Comparison of ENCODE assay signal across 16 mouse cellular contexts in genomic region chr1:178855974-178856373, GRCm38 (mm10).
DNase-seq lines count a peak whose midpoint lies in the region; ATAC-seq lines count a peak whose summit lies in the region.
"Had no signal": no experiment of that assay in that cellular context is flagged by ENCODE, and none has a peak within 500 bp of the region (broad histone marks: within the 10 kb centered on the region; RNA-seq: fewer than 3 reads in every experiment).

No protein-coding gene starts in this region.

- H3K4me1 ChIP-seq in heart, embryonic 10.5 days: peaks cover 19% of the 10 kb centered on the region
- H3K4me1 ChIP-seq in forebrain, embryonic 10.5 days: peaks cover 25% of the 10 kb centered on the region
- H3K4me1 ChIP-seq in hindbrain, embryonic 13.5 days (replicated peaks): peaks cover 25% of the 10 kb centered on the region
- H3K4me1 ChIP-seq in midbrain, embryonic 16.5 days (ENCODE audit: control insufficient read depth, insufficient read depth, low read length): peaks cover 5% of the 10 kb centered on the region; the same call in 1 of the 2 replicates

- DNase-seq in heart, embryonic 10.5 days (ENCODE audit: low spot score): no peak
- no peak for DNase-seq in heart, postnatal 25 days (ENCODE audit: low spot score)
- DNase-seq in forebrain, embryonic 10.5 days (ENCODE audit: extremely low spot score, low spot score): peak; percentile 25
- no peak for DNase-seq in kidney, postnatal 10 days
- DNase-seq in layer of hippocampus, adult 11-12 months (ENCODE audit: low spot score): no peak
- no peak for DNase-seq in cerebellum, adult 11 months
- DNase-seq: heart, adult 18-20 months; heart, postnatal 4 days; layer of hippocampus, postnatal 36 days; lung, adult 18-20 months; thymus, postnatal 4 days had no signal

- H3K27me3 ChIP-seq in heart, embryonic 10.5 days (ENCODE audit: insufficient read depth, poor library complexity, severe bottlenecking): no peaks in the 10 kb centered on the region
- H3K27me3 ChIP-seq in forebrain, embryonic 10.5 days (ENCODE audit: poor library complexity, severe bottlenecking): 0 out of 2 replicates have a peak, but pooled peaks cover 4% of the 10 kb centered on the region
- H3K27me3 ChIP-seq in hindbrain, embryonic 13.5 days: no peaks in the 10 kb centered on the region
- H3K27me3 ChIP-seq in midbrain, embryonic 16.5 days (ENCODE audit: control insufficient read depth, insufficient read depth, low read depth, low read length): no peaks in the 10 kb centered on the region
- H3K27me3 ChIP-seq: kidney, embryonic 15.5 days had no signal

- no peak overlapping the region for H3K4me3 ChIP-seq in heart, embryonic 10.5 days
- H3K4me3 ChIP-seq in forebrain, embryonic 10.5 days: no peak overlapping the region
- no peak overlapping the region for H3K4me3 ChIP-seq in hindbrain, embryonic 13.5 days
- no peak overlapping the region for H3K4me3 ChIP-seq in midbrain, embryonic 16.5 days (ENCODE audit: low read depth, low read length)
- H3K4me3 ChIP-seq: kidney, embryonic 15.5 days had no signal

- 0 out of 2 replicates have a peak overlapping the region, but pooled peaks have one; percentile 29 for H3K27ac ChIP-seq in heart, embryonic 10.5 days
- peak overlapping the region; percentile 70 for H3K27ac ChIP-seq in forebrain, embryonic 10.5 days
- peak overlapping the region; percentile 62 for H3K27ac ChIP-seq in hindbrain, embryonic 13.5 days
- H3K27ac ChIP-seq in midbrain, embryonic 16.5 days (ENCODE audit: low read length): peak overlapping the region; percentile 44
- H3K27ac ChIP-seq: kidney, embryonic 15.5 days; stomach, postnatal 0 days had no signal

- intact Hi-C loops in heart, postnatal 25 days (cut with DNase I): no loop called here

- no peak overlapping the region for H3K9ac ChIP-seq in hindbrain, embryonic 13.5 days
- no peak overlapping the region for H3K9ac ChIP-seq in midbrain, embryonic 16.5 days (ENCODE audit: low read depth, low read length)
- H3K9ac ChIP-seq: kidney, embryonic 15.5 days had no signal

- H3K36me3 ChIP-seq in heart, embryonic 10.5 days: no peaks in the 10 kb centered on the region
- H3K36me3 ChIP-seq in forebrain, embryonic 10.5 days (replicated peaks): no peaks in the 10 kb centered on the region
- no peaks in the 10 kb centered on the region for H3K36me3 ChIP-seq in hindbrain, embryonic 13.5 days
- no peaks in the 10 kb centered on the region for H3K36me3 ChIP-seq in midbrain, embryonic 16.5 days (ENCODE audit: control insufficient read depth, insufficient read depth, low read length)
- H3K36me3 ChIP-seq: G1E had no signal

- WGBS in heart, embryonic 10.5 days: 69% methylated on average over 6 of the region's 6 CpGs
- WGBS in forebrain, embryonic 10.5 days: 53% methylated on average over 6 of the region's 6 CpGs
- WGBS in hindbrain, embryonic 13.5 days: 38% methylated on average over 6 of the region's 6 CpGs
- WGBS in midbrain, embryonic 16.5 days: 31% methylated on average over 6 of the region's 6 CpGs

- no peak overlapping the region for H3K4me2 ChIP-seq in hindbrain, embryonic 13.5 days
- no peak overlapping the region for H3K4me2 ChIP-seq in midbrain, embryonic 16.5 days (ENCODE audit: low read length)
- H3K4me2 ChIP-seq: kidney, embryonic 15.5 days had no signal

- no peaks in the 10 kb centered on the region for H3K9me3 ChIP-seq in heart, embryonic 10.5 days
- H3K9me3 ChIP-seq in forebrain, embryonic 10.5 days: no peaks in the 10 kb centered on the region
- no peaks in the 10 kb centered on the region for H3K9me3 ChIP-seq in hindbrain, embryonic 13.5 days
- H3K9me3 ChIP-seq in midbrain, embryonic 16.5 days (replicated peaks; ENCODE audit: control insufficient read depth, low read length, poor library complexity, severe bottlenecking): no peaks in the 10 kb centered on the region
- H3K9me3 ChIP-seq: G1E; kidney, embryonic 15.5 days had no signal

- no peak; the same call in 1 of the 2 replicates for ATAC-seq in hindbrain, embryonic 13.5 days (ENCODE audit: low FRiP score)
- ATAC-seq in midbrain, embryonic 16.5 days: peak; percentile 55
